Mouse (Mus musculus) c-Kit-negative CD71-positive TER-119-positive erythroid progenitor cells, embryonic 14.5 days (primary cell): ENCODE data around the gene Rps6kl1.
"Not testable (repeated sequence)": the region's sequence is repeated elsewhere in the genome, so short reads cannot be mapped to it uniquely, and the experiment has no call there.

Experiments
- DNase-seq: peaks from one replicate; pipeline ENCODE4 v3.0.0-alpha.2; 2013; ENCODE audit warnings: low read depth, low spot score

Rps6kl1 gene

DNA sequence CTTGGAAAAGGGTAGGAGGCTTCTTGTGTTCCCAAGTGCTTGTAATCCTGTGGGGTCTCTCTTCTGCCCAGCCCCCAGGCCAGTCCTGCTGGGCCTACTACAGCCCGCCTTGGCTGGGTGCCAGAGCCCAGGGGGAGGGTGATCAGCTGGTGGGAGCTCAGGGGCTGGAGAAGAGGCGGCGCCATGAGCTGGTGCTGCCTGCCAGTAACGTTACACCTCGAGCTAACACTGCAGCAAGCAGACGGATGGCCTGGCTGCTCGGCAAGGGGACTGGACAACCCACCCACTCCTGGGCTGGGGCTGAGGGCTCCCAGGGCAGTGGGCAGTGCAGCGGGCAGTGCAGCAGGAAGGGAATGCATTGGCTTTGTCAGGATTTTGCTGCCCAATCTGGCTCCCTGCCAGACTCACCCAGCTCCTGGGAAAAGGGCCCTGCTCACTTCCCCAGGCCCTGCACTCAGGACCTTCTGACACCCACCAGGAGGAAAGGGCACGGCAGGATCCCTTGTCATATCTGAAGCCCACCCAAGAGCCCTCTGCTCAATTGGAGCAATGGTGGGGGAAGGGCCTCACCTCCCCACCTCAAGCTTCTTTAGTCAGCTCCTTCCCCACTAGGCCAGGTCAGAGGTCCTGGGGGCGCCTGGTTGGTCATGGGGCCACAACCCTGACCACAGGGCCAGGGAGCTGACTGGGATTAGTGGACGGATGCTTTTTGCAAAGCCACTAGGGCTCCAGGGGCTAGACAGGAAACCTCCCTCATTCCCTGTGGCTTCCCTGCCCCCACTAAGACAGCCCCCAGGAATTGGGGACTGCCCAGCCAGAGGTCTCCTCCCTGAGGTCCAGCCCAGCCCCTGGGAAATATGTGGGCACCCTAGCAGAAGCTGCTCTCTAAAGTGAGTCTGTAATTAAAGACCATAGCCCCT lies 25.1 kb upstream of the Rps6kl1 start:
- no peak for DNase-seq

GRCm38 (mm10) chr12:85175087-85175675 lies 24.1 kb upstream of the Rps6kl1 start:
- DNase-seq: no peak

DNA sequence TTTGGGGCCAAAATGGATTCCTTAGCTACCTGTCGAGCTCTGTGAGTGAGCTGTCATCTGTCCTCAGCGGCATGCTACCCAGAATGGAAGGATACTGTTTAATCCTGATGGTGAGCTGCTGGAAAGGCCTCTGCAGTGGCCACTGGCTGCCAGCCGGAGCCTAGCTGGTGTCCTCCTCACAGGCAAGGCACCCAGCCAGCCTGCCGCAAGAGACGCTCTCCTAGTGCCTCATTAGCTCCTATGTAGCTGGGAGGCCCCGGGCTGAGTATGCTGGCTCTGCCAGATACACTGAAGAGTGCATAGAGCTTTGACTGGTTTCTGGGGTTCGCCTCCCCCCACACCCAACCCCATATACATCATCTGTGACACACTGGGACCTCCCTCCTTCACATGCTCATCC lies 23.0 kb upstream of the Rps6kl1 start:
- DNase-seq: no peak

GRCm38 (mm10) chr12:85170948-85171307 lies 19.9 kb upstream of the Rps6kl1 start:
- no peak for DNase-seq

DNA sequence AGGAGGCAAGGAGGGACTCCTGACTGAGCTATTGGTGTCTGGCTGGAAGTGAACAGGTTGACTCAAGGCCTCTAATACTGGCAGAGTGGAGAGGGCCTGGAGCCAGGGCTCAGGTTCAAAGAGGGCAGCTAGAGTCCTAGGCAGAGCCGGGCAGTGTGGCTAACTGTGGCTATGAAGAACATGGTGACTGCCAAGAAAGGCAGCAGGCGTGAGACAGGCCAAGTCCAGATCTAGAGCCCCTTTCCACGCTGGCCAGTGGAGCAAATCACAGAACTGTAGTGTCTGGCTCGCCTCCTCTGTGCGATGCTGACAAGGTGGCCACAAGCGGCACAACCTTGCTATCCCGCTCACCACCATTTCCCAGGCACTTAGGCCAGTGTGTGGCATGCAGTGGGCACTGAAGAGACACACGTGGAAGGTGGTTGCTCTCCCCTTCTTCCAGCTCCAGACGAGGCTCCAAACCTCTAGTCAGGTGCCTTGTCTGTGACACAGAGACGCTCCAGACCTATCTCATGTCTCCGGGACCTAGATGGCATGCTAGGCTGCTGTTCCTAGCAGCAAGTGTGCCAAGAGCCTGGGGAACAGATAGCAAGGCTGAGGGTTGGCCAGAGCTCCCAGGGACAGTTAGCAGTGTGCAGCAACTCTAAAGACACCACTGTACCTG lies 19.4 kb upstream of the Rps6kl1 start:
- DNase-seq: no peak

DNA sequence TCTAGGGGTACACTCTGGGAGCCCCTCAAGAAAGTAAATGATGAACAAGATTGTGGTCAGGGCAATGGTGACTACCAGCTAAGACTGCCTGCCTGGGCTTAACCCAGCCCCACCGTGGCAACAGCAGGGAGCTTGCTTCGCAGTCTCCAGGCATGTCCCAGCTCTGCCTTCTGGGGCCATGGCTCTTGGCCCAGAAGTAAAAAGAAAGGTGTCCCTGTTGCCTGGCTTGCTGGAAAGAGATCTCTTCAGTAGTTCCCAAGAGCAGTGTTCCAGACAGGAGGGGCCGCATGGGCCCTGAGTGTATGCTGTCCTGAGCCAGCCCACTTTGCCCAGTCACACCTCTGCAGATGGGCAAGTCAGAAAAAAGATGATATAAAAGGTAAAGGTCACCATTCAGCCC lies 18.8 kb upstream of the Rps6kl1 start:
- no peak for DNase-seq

- DNase-seq: peak; percentile 26
These were observed 18.2 kb upstream of the Rps6kl1 start for GRCm38 (mm10) chr12:85169117-85169858.

DNA sequence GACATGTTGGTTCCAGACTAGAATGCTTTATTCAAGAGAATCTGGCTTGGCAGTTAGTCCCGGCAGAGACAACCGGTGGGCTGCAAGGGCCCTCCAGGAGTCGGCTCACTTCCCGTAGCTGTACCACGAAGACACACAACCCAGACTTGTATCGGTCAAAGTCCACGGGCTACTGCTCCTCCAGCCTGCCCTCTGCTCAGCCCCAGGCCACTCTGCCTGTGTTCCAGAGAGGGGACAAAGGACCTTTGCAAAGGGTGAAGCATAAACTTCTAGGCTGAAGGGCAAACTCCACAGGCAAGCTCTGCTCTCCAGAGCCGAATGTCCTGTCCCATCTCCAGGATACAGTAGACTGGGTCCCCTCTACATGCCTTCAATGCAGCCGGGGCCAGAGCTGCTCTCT lies 15.6 kb upstream of the Rps6kl1 start:
- DNase-seq: no peak

- no peak for DNase-seq
These were observed 13.9 kb upstream of the Rps6kl1 start for GRCm38 (mm10) chr12:85164996-85165395.

DNA sequence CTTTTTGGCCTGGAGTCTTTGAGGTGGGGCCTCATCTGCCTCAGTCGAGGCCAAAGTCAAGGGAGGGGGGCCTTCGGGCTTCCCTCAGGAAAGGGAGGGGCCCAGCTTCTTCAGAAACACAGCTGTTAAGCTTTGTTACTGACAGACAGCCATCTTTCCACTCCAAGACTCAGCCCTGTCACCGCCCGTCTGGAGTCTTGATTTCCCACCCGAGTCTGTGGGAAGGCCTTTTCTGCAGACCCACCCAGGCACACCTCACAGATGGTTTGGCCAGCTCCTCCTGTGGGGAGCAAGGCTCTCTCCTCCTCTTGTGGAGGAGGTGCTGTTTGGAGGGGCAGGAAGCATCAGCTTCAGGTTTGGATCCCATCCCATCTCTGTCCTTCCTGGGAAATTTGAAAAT lies 8.5 kb upstream of the Rps6kl1 start:
- no peak for DNase-seq

DNA sequence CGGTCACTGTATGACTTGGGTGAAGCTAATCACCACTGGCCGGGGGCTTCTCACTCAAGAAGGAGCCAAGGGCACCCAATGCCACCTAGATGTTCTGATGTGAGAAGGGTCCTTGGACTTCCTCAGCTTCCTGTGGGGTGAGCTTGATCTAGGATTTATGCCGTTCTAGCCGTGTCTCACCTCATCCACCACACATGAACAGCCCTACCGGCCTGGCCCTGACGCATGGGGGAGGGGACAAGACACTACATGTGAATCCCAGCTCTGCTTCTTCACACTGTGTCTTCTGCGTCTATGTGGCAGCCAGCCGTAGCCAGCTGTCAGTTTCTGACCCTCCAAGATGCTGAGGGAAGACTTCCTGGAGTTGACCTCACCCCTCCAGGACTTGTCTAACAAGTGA lies 7.7 kb upstream of the Rps6kl1 start:
- DNase-seq: no peak

DNA sequence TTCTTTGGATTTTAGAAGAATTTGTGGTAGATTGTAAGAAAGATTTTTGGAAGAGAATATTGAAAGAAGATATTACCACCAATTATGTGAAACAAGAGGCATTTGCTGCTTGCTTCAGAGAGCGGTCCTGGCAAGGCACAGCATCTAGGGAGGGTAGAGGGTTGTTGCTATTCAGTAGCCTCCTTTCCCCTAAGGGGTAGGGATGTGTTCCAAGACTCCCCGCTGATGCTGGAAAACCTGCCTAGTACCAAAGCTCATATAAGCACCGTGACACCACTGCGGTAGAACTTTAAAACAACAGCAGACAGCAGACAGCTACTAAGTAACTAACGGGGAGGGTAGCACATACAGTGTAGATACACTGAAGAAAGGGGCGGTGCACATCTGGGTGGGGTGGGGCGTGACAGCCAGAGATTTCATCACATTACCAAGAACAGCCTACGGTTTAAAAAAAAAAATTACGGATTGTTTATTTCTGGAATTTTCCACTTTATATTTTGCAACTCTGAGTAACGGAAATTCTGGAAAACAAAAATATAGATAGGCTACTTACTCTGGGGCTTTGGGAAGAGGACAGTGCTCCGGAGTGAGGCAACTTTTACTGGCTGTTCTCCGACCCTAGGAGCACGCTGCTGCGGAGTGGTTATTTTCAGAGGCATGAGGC lies 6.9 kb upstream of the Rps6kl1 start:
- DNase-seq: no peak

DNA sequence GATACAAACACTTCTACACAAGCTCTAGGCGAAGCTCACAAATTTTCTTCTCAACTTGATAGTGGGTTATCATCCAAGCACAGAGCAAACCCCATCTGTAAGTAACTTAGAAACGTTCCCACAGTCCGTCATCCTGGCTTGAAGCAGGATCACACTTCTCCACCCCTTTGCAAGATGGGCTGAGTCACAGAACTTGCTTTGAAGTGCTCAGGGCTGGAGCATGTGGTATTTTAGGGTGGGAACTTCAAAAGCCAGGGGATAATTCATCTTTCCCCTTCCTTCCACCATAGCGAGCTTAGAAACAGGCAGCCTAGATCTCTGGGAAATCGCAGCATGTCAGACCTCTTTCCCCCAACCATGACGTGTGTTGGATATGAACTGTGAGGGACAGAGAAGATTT lies 5.3 kb upstream of the Rps6kl1 start:
- no peak for DNase-seq

GRCm38 (mm10) chr12:85153011-85153410 lies 1.9 kb upstream of the Rps6kl1 start:
- DNase-seq: no peak

GRCm38 (mm10) chr12:85150321-85151001 lies 603 bp downstream of the Rps6kl1 start:
- DNase-seq: no peak

DNA sequence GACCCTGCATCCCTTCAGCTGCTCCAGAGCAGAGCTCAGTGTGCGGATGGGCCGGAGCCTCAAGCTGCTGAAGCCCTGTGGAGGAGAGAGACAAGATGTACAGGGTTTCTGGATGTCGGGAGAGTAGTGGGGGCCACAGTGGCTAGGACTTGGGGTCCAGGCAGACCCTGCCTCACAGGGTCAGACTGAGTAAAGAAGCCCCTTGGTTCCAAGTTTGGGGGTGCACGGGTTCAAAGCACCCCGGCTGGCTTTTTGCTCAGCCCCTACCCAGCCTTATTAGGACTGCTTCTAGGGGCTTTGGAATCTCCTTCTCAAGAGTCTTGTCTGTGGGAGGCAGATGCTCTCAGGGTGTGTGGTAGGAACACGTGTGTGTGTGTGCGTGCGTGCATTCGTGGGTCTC lies 4.2 kb downstream of the Rps6kl1 start:
- DNase-seq: no peak

DNA sequence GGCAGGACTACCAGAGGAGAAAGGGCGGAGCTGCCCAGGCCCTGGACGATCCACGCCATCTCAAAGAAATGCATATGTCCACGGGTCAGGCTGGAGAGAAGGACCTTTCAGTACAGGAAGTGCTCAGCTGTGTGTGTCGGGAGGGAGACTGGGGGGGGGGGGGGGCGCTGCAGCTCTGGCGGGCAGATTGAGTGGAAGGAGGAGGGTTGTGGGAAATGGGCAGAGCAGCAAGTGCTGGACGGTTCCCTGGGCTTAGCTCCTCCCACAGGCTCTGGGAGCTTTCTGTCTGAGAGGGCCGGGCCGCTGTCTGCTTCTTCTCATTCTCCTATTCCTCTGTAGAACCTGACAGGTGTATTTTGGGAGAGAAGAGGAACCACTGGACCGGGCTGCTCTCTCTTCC lies 4.7 kb downstream of the Rps6kl1 start:
- no peak for DNase-seq

DNA sequence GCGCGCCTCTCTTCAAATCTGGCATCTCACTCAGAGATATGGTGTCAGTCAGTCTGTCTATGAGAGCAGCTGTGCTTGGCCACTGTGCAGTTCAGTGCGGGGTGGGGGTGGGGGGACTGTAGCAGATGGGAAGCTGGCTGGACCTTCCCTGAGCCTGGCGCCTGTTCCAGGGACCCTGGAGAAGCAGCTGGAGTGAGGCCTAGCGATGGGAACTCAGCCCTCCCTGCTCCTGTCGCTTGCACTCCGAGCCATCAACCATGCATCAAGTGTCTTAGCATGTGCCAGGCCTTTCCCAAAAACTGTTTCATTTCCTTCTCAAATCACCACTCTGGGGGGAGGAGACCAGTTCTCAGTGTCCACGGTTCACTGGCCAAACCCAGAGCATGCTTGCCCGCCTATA lies 5.4 kb downstream of the Rps6kl1 start:
- DNase-seq: no peak

- no peak for DNase-seq
These were observed 6.2 kb downstream of the Rps6kl1 start for GRCm38 (mm10) chr12:85144821-85145220.

- not testable (repeated sequence) for DNase-seq
These were observed 6.8 kb downstream of the Rps6kl1 start for GRCm38 (mm10) chr12:85144276-85144675.

DNA sequence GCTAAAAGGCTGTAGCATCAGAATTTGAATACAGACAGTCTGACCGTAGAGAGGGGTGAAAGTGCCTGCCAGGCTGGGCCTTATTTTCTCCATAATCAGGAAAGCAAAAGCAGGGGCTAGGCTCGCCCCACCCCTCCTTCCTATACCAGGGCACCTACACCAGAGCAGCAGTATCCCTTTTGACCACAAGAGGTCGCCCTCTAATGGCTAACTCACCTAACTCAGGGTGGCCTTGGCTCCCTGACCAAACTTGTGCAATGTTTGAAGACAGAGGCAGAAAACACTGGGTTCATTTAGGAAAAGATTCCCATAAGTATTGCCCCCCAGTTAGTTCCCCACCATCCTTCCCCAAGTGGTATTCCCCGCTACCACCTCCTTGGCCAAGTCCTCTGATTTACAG lies 8.3 kb downstream of the Rps6kl1 start:
- peak; percentile 52 for DNase-seq
